In genomic region chr5:76782414-76783103, GRCm38 (mm10) we compare ENCODE assay signal across 9 mouse cellular contexts.
DNase-seq lines count a peak whose midpoint lies in the region; ATAC-seq and TF ChIP-seq lines count a peak whose summit lies in the region.
"Had no signal": no experiment of that assay in that cellular context is flagged by ENCODE, and none has a peak within 500 bp of the region (broad histone marks: within the 10 kb centered on the region; RNA-seq: fewer than 3 reads in every experiment).

No protein-coding gene starts in this region.

- no peaks in the 10 kb centered on the region for H3K9me3 ChIP-seq in embryonic facial prominence, embryonic 12.5 days
- H3K9me3 ChIP-seq: limb, embryonic 12.5 days had no signal

- no peak for TF ChIP-seq POLR2A in olfactory bulb, adult 2 months (IDR thresholded peaks at IDR 0.05; ENCODE audit: insufficient read depth, low read depth, low read length)

- no peaks in the 10 kb centered on the region for H3K27me3 ChIP-seq in embryonic facial prominence, embryonic 12.5 days
- H3K27me3 ChIP-seq: limb, embryonic 12.5 days had no signal

- peaks cover 5% of the 10 kb centered on the region; the same call in 1 of the 2 replicates for H3K4me1 ChIP-seq in embryonic facial prominence, embryonic 12.5 days
- H3K4me1 ChIP-seq in olfactory bulb, adult 2 months (ENCODE audit: control insufficient read depth, insufficient read depth, low read length): peaks cover 15% of the 10 kb centered on the region

- WGBS in embryonic facial prominence, embryonic 12.5 days: 44% methylated on average over 7 of the region's 7 CpGs
- WGBS in olfactory bulb, adult 2 months: 19% methylated on average over 7 of the region's 7 CpGs

- H3K4me2 ChIP-seq in embryonic facial prominence, embryonic 12.5 days (replicated peaks): no peak overlapping the region
- H3K4me2 ChIP-seq: limb, embryonic 12.5 days had no signal

- no peak for ATAC-seq in embryonic facial prominence, embryonic 12.5 days (ENCODE audit: insufficient number of reproducible peaks, insufficient read depth, low FRiP score, low TSS enrichment)

- TF ChIP-seq CTCF in olfactory bulb, adult 2 months (IDR thresholded peaks at IDR 0.05; ENCODE audit: insufficient read depth, low read depth, low read length): no peak

- peak; percentile 36 for DNase-seq in kidney, postnatal 10 days
- no peak for DNase-seq in kidney, adult 9 months
- DNase-seq in layer of hippocampus, adult 11-12 months (ENCODE audit: low spot score): peak; percentile 32
- no peak for DNase-seq in thymus, postnatal 0 days (ENCODE audit: low spot score)
- DNase-seq in thymus, postnatal 10 days (ENCODE audit: low spot score in 2 of 2): no peak
- no peak for DNase-seq in kidney, postnatal 25 days

- peak overlapping the region; percentile 72 for H3K27ac ChIP-seq in embryonic facial prominence, embryonic 12.5 days
- peak overlapping the region; percentile 26 for H3K27ac ChIP-seq in olfactory bulb, adult 2 months (ENCODE audit: insufficient read depth, low read depth, low read length)
- H3K27ac ChIP-seq: limb, embryonic 12.5 days had no signal

- H3K4me3 ChIP-seq in embryonic facial prominence, embryonic 12.5 days: no peak overlapping the region
- no peak overlapping the region for H3K4me3 ChIP-seq in olfactory bulb, adult 2 months (ENCODE audit: insufficient read depth, low read depth, low read length)
- H3K4me3 ChIP-seq: limb, embryonic 12.5 days had no signal

- no peaks in the 10 kb centered on the region for H3K36me3 ChIP-seq in embryonic facial prominence, embryonic 12.5 days
- H3K36me3 ChIP-seq: limb, embryonic 12.5 days had no signal

- no peak overlapping the region for H3K9ac ChIP-seq in embryonic facial prominence, embryonic 12.5 days
- H3K9ac ChIP-seq: limb, embryonic 12.5 days had no signal

Comparison
In these comparisons a context has a peak if more than half of its experiments do, and no peak if none do; other contexts are left out.
1. DNase-seq: peak in kidney, postnatal 10 days (single experiment) and layer of hippocampus, adult 11-12 months (single experiment); none in kidney, adult 9 months (single experiment), thymus, postnatal 0 days (single experiment), thymus, postnatal 10 days (0 of 2) and kidney, postnatal 25 days (0 of 2).